Mouse (Mus musculus): ENCODE measurements around the gene Nudt13.

DNA sequence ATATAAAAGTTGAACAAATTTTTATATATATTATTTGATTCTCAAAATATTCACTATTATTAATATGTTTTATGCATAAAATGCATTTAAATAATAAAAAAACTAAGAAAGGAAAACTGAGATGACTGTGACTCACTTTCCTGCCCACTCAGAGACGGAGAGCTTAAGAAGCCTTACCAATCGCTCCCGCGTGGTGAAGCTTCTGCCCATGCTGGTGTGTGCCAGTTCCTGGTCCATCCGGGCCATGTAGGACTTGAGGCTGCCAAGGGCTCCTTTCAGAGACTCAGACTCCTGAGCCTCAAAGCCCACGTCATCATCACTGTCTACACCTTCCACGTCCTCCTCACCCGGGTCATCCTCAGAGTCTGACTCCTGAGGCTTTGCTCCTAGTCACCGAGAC lies 29.7 kb downstream of the Nudt13 start:
- no peak for TF ChIP-seq CTCF (IDR thresholded peaks at IDR 0.05; ENCODE audit: control insufficient read depth, insufficient read depth, insufficient read length)
- TF ChIP-seq MYOD1 (IDR thresholded peaks at IDR 0.05; ENCODE audit: control insufficient read depth, insufficient read length, low read depth), result no peak
- TF ChIP-seq MYOG (IDR thresholded peaks at IDR 0.05; ENCODE audit: control insufficient read depth, extremely low read depth, insufficient read length), result no peak
- TF ChIP-seq USF1 (IDR thresholded peaks at IDR 0.05; ENCODE audit: low read depth), result no peak
- no peak for TF ChIP-seq CEBPB (IDR thresholded peaks at IDR 0.05; ENCODE audit: low read depth)
